Mouse (Mus musculus): Measurements from ENCODE around the gene Eml5. TPM values are rescaled to one million over a fixed set of nuclear protein-coding genes. Genes with fewer than 3 reads are reported as not detected.

Eml5 gene
- polyA plus RNA-seq, 1 experiment = 1.8 TPM

GRCm38 (mm10) chr12:98741011-98741501 lies 160.2 kb downstream of the Eml5 start:
- Histone ChIP-seq H3K4me3 (ENCODE audit: insufficient read depth, poor library complexity, severe bottlenecking) (no peak overlapping the region), H3K36me3 (ENCODE audit: control insufficient read depth, insufficient read depth) (no peaks in the 10 kb centered on the region), H3K79me2 (ENCODE audit: control insufficient read depth, insufficient read depth) (peaks cover 13% of the 10 kb centered on the region), H3ac (ENCODE audit: control insufficient read depth, insufficient read length, low read depth) (no peak overlapping the region), H3K27me3 (ENCODE audit: control insufficient read depth, insufficient read depth, insufficient read length) (no peaks in the 10 kb centered on the region), H3K79me3 (ENCODE audit: low read depth) (peaks cover 11% of the 10 kb centered on the region)
- TF ChIP-seq MAX (IDR thresholded peaks at IDR 0.05) (no peak), USF1 (IDR thresholded peaks at IDR 0.05; ENCODE audit: low read depth) (no peak), CTCF (IDR thresholded peaks at IDR 0.05; ENCODE audit: control insufficient read depth, insufficient read depth, insufficient read length) (no peak), CEBPB (IDR thresholded peaks at IDR 0.05; ENCODE audit: low read depth) (no peak)

- no peak for TF ChIP-seq FOSL1 (IDR thresholded peaks at IDR 0.05; ENCODE audit: insufficient read depth, low read length, poor library complexity, severe bottlenecking)
- TF ChIP-seq MYOD1 (IDR thresholded peaks at IDR 0.05; ENCODE audit: control insufficient read depth, insufficient read length, low read depth) = no peak
- no peak for TF ChIP-seq MYOG (IDR thresholded peaks at IDR 0.05; ENCODE audit: control insufficient read depth, extremely low read depth, insufficient read length)
- no peak for TF ChIP-seq MAX (IDR thresholded peaks at IDR 0.05)
- no peak for TF ChIP-seq USF1 (IDR thresholded peaks at IDR 0.05; ENCODE audit: low read depth)
- TF ChIP-seq CTCF (IDR thresholded peaks at IDR 0.05; ENCODE audit: control insufficient read depth, insufficient read depth, insufficient read length) = no peak
- TF ChIP-seq CEBPB (IDR thresholded peaks at IDR 0.05; ENCODE audit: low read depth) = no peak
- peak overlapping the region; percentile 10 for H3ac ChIP-seq (ENCODE audit: control insufficient read depth, insufficient read length, low read depth)
- H3K36me3 ChIP-seq (ENCODE audit: control insufficient read depth, insufficient read depth) = peaks cover 9% of the 10 kb centered on the region
- peaks cover 37% of the 10 kb centered on the region for H3K79me3 ChIP-seq (ENCODE audit: low read depth)
- H3K79me2 ChIP-seq (ENCODE audit: control insufficient read depth, insufficient read depth) = peaks cover 45% of the 10 kb centered on the region
- H3K27me3 ChIP-seq (ENCODE audit: control insufficient read depth, insufficient read depth, insufficient read length) = no peaks in the 10 kb centered on the region
- peak overlapping the region; percentile 74 for H3K4me3 ChIP-seq (ENCODE audit: insufficient read depth, poor library complexity, severe bottlenecking)
Observed at GRCm38 (mm10) chr12:98737801-98738350, 163.4 kb downstream of the Eml5 start.

GRCm38 (mm10) chr12:98736951-98737800 lies 164.1 kb downstream of the Eml5 start, which contains the start of gene Ptpn21:
Ptpn21 (minus strand) TSS chr12:98737405.
- Histone ChIP-seq H3ac (ENCODE audit: control insufficient read depth, insufficient read length, low read depth) (peak within 1 kb of the TSS; percentile 93), H3K4me3 (ENCODE audit: insufficient read depth, poor library complexity, severe bottlenecking) (peak within 1 kb of the TSS; percentile 74), H3K36me3 (ENCODE audit: control insufficient read depth, insufficient read depth) (peaks cover 16% of the 10 kb centered on the region), H3K79me2 (ENCODE audit: control insufficient read depth, insufficient read depth) (peaks cover 52% of the 10 kb centered on the region), H3K79me3 (ENCODE audit: low read depth) (peaks cover 41% of the 10 kb centered on the region), H3K27me3 (ENCODE audit: control insufficient read depth, insufficient read depth, insufficient read length) (no peaks in the 10 kb centered on the region)
- TF ChIP-seq CEBPB (IDR thresholded peaks at IDR 0.05; ENCODE audit: low read depth) (no peak), USF1 (IDR thresholded peaks at IDR 0.05; ENCODE audit: low read depth) (no peak), FOSL1 (IDR thresholded peaks at IDR 0.05; ENCODE audit: insufficient read depth, low read length, poor library complexity, severe bottlenecking) (no peak), CTCF (IDR thresholded peaks at IDR 0.05; ENCODE audit: control insufficient read depth, insufficient read depth, insufficient read length) (no peak), MAX (IDR thresholded peaks at IDR 0.05) (no peak), MYOG (IDR thresholded peaks at IDR 0.05; ENCODE audit: control insufficient read depth, extremely low read depth, insufficient read length) (no peak), MYOD1 (IDR thresholded peaks at IDR 0.05; ENCODE audit: control insufficient read depth, insufficient read length, low read depth) (no peak)

Other genes with a start within 250 kb of the Eml5 start
- gene Ptpn21, start 164.1 kb downstream of the Eml5 start, polyA plus RNA-seq (2012; fragmentation: generic; extraction: Trizol) = 19.9 TPM
- 29.6 TPM for gene Zc3h14, start 154.5 kb downstream of the Eml5 start, polyA plus RNA-seq (2012; fragmentation: generic; extraction: Trizol)
- gene Ttc8, start 19.1 kb upstream of the Eml5 start, polyA plus RNA-seq (2012; fragmentation: generic; extraction: Trizol) = 10.0 TPM